Mouse (Mus musculus) urinary bladder, postnatal 14 days (tissue): Measurements from ENCODE around the gene Smchd1.

Experiments used
- DNase-seq: peaks from one replicate; pipeline ENCODE4 v3.0.0; 2021; ENCODE audit warnings: low spot score

Gene Smchd1

DNA sequence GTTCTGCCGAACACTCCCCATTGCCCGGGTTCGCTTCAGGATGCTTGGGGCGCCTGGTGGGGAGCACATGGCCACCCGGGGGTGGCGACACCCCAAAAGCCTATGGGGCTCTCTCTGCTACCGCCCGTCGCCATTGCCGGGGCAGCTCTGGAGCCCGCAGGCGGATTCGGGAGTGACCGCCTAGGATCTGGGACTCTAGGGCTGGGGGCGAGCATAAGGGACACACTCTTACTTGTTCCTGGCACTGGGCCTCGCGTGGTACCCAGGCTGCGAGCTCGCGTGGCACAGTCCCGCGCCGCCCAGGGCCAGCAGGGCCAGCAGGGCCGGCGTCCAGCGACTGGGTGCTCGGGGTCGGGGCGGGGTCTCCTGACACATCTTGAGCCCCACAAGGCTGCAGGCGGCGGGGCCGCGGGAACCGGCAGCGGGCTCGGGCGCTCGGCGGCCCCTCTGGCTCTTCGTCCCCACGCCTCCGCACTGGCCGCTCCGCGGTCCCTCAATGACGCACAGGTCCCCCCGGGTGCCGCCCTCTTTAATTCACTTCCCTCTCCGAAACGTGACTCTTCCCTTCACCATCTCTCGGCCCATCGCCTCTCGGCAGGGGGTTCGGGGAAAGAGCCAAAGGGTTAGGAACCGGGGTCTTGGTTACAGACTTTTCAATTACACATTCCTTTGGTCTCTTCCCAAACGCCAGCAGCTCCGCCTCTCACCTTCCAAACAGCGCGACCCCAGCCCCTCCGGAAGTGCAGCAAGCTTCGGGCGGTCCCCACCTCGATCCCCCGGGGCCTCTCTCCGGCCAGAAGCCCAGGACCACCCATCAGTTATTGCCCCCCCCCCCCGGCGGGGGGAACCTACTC lies 164.4 kb downstream of the Smchd1 start:
- DNase-seq, result peak; percentile 43

DNA sequence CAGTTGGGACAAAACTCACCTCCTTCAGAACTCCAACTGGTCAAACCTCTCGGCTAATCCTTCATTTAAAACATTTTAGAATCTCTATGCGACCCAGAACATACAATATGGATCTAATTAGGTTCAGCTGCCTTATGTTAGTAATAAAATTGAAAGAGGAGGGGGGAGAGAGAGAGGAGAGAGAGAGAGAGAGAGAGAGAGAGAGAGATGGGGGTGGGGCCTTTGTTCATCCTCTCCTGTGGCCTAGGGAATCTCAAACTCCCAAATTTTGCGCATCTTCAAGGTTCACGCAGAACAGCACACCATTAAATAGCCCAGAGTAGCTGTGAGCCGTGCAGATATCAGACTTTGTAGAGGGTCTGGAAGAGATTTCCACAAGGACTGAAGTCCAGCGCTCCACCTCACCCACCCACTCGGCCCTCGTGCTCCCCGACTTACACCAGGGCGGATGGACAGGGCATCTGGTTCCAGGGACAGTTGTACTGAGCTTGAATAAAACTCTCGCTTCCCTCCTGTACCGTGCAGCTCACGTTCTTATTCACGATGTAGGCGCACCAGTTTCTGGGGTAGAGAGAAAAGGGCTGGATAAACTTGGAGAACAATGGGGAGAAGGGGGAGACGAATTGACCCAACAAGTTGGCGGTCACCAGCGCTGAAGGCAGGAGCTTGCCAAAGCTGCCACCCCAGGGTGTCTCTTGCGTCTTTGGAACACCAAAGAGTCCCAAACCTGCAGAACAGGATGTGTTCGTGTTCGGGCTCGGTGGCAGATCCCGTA lies 165.2 kb downstream of the Smchd1 start:
- DNase-seq, result peak; percentile 26

DNA sequence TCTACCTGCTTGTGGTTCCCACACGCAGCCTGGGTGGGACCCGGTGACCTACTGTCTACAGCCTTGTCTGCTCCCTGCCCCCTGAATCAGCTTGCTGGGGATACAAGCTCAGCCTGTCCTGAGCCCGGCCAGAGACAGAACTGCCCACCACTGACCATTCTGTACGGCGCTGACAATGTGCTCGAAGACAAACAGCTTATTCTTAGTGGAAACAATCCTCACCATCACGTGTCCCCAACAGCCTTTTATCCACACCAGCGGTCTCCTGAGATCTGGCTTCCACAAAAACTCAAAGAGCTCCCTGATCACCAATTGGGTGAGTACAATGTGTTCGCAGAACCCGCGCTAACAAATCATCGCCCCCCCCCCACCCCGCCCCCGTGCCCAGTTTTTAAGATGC lies 166.0 kb downstream of the Smchd1 start:
- no peak for DNase-seq

DNA sequence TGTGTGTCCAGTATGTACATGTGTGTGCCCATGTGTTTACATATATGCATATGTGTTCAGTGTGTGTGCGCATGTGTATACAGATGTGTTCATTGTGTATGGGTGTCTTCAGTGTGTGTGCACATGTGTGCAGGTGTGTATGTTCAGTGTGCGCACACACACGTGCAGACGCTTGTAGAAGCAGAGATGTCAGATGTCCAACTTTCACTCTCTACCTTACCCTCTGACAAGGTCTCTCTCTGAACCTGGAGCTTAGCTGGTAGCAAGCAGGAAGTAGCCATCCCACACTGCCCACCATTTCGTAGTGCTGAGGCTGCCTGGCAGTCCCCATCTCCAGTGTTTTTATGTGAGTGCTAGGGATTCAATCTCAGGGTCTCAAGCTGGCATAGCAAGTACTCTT lies 166.8 kb downstream of the Smchd1 start:
- DNase-seq, result no peak

DNA sequence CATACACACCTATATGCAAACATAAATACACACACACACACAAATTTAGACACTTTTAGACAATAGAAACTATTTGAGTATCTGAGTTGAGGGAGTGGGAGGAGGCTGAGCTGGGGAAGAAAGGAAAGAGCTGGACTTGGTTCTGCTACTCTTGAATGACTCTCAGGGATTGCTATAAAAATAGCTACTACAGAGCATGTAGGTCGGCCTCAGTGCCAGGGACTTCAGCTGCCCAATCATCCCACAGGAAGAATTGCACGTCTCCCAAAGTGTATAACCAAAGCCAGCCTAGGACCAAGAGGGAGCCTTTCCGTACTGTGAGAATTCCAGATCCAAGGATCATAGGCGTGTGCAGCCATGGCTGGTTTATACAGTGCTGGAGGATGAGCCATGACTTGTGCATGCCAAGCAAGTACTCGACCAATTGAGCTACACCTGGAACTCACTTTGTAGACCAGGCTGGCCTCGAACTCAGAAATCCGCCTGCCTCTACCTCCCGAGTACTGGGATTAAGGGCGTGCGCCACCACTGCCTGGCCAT lies 167.8 kb downstream of the Smchd1 start:
- no peak for DNase-seq

DNA sequence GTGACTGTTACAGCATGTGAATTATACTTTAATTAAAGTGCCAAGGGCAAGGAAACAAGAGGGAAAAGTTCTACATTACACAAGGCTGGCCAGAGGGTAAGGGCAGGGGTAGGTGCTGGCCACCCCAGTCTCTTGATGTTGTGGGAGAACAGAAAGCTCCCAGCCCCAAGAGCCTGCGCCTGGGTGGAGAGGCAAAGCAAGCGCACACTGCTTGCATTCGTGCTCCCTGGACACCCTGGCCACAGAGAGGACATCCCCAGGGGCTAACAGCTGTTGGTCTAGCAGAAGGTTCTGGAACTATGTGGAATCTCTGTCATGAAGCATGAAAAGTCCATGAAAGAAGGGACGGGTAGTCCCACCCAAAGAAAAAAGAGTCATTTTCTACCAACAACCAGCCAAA lies 168.4 kb downstream of the Smchd1 start:
- DNase-seq, result no peak

DNA sequence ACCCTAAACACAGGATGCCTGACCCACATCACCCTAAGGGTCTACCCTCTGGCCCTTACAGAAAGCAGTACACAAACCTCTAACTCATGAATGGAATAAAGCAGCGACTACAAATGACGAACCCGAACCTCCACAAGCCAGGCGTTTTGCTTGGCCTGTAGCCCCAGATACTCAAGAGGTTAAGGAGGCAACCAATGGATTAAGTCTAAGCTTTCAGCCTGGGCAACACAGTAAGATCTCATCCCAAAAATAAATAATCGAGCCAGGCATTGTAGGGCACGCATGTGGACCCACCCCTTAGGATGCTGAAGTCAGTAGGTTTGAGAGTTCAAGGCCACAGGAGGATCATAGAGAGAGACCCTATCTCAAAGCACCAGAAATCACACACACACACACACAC lies 169.1 kb downstream of the Smchd1 start:
- no peak for DNase-seq

DNA sequence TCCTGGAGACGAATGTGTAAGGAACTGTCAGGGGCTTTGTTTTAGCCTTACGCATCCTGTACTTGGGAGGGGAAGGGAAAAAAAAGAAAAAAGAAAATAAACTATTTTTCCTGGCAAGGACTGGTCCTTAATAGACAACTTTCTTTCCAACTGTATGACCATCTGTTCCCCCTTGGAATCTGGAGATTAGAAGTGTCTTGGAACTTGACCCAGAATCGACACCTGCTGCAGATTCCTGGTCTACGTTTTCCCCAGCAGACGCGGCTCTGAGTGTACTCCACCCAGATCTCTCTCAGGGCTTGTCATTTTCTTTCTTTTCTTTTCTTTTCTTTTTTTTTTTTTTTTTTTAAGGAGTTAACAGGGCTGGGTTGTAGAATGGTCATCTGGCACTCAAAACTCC lies 171.7 kb downstream of the Smchd1 start:
- no peak for DNase-seq

DNA sequence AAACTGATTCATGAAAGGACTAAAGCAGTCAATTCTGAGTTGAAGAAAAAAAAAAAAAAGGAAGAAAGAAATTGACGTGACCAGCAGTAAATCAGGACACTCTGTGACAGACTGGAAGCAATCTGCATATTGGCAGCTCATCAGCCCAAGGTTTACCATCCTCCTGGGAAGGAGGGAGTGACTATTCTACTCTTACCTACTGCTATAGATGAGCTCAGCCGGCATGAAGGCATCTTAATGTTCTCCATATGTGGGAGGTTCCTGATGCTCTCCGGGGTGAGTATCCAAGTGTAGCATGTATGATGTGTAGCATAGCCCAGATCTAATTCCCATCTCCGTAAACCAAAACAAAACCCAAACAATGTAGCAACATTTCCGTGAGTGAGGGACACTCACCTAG lies 173.7 kb downstream of the Smchd1 start:
- DNase-seq, result no peak

DNA sequence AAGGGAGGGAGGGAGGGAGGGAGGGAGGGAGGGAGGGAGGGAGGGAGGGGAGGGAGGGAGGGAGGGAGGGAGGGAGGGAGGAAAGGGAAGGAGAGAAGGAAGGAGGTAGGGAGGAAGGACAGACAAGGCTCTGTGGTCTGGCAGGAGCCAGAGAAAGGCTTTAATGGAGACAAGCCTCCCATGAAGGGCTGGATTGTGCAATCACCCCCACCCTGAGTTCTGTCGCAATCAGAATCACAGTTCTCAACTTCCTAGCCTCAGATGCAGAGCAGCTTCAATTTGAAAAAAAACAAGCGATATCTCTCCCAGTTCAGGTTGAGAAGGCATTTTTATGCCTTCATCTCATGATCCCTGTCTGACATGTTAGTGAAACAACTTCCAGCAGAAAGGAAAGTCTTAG lies 174.8 kb downstream of the Smchd1 start:
- DNase-seq, result peak; percentile 70

DNA sequence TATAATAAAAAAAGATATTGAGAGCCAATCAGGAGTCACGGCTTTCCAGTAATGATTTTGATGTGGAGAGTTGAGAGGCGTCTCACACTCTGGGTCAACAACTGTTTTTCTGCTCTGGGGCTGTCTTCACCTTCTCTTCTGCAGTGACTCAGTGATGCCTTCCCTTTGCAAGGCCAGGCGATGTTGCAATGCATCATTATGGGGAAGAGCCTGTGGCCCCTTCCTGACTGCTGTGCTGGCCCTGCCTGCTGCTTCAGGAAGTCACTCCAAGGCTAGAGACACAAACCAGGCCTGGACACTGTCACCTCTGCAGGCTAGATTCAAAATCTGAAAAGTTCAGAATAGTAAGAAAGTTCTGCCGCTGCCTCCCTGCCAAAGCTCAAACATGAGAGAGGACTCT lies 175.3 kb downstream of the Smchd1 start:
- peak; percentile 38 for DNase-seq

DNA sequence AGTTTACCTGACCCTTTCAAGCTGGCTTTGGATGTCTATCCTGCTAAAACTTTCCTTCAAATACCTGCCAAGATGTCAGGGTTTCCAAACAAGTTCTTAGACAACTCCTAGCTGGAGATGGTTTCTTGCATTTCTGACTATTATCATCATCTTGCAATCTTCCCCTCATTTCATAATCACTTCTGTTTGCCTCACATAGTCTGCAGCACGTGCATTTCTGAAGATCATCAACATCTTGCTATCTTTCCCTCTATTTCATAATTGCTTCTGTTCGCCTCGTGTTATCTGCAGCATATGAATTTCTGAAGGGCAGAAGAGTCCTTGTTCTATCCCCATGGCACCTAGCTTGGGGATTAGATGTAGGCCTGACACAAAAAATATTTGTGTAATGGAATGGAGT lies 180.6 kb downstream of the Smchd1 start:
- DNase-seq, result no peak
